Mouse (Mus musculus) left cerebral cortex, postnatal 36 days (tissue): ENCODE data around the gene Zbtb14. TPM values are rescaled to one million over a fixed set of nuclear protein-coding genes. Genes with fewer than 3 reads are reported as not detected.
A peak's percentile ranks its signal among the peaks of the same experiment; 100 is the strongest.

Experiments
- DNase-seq, 2 experiments: peaks; one replicate each; pipeline ENCODE4 v3.0.0; 2021 to 2022; ENCODE audit warnings: low spot score in 2 of 2, mixed read lengths in 1 of 2
- intact Hi-C: fragments of 180-260 bp; cut with DNase I; formaldehyde crosslinking; loops from one replicate; pipeline ENCODE4 v1.15.1; 2025
- total RNA-seq, 2 experiments: library from RNA; stranded (reverse); gene quantifications; 2 replicates each; pipeline ENCODE4 v1.2.3; 2021

Gene Zbtb14
- 10 to 100 TPM; 23.2 to 24.0 TPM for total RNA-seq

GRCm38 (mm10) chr17:69382511-69383100 lies at the start of gene Zbtb14:
Gene Zbtb14 (plus strand): TSS chr17:69383050.
- intact Hi-C loops = loop anchor here (1.0 kb wide), 1 partner anchor 35 kb away; no protein-coding TSS in a partner anchor
- peak; percentile 90 to 93 for DNase-seq

- DNase-seq = no peak
- intact Hi-C loops = loop anchor here (10.0 kb wide), 1 partner anchor 221 kb away; no protein-coding TSS in a partner anchor
Measured at GRCm38 (mm10) chr17:69346056-69346455, 36.8 kb upstream of the Zbtb14 start.

GRCm38 (mm10) chr17:69349014-69349531 lies 33.8 kb upstream of the Zbtb14 start:
- intact Hi-C loops = loop anchor here (10.0 kb wide), 1 partner anchor 224 kb away; no protein-coding TSS in a partner anchor
- DNase-seq = peak; percentile 15 to 17

GRCm38 (mm10) chr17:69365049-69365448 lies 17.8 kb upstream of the Zbtb14 start:
- intact Hi-C loops = no loop called here
- DNase-seq = no peak

GRCm38 (mm10) chr17:69380838-69381237 lies 2.0 kb upstream of the Zbtb14 start:
- intact Hi-C loops = no loop called here
- DNase-seq = no peak

- intact Hi-C loops = loop anchor here (1.0 kb wide), 1 partner anchor 34 kb away; no protein-coding TSS in a partner anchor
- peak; percentile 75 to 87 for DNase-seq
Measured at GRCm38 (mm10) chr17:69383201-69383940, 521 bp downstream of the Zbtb14 start.

GRCm38 (mm10) chr17:69383941-69384665 lies 1.3 kb downstream of the Zbtb14 start:
- DNase-seq = peak; percentile 81 to 85
- intact Hi-C loops = loop anchor here (1.0 kb wide), 1 partner anchor 33 kb away; no protein-coding TSS in a partner anchor

- intact Hi-C loops = no loop called here
- no peak for DNase-seq
Measured at GRCm38 (mm10) chr17:69396147-69397033, 13.5 kb downstream of the Zbtb14 start.

GRCm38 (mm10) chr17:69397163-69397562 lies 14.3 kb downstream of the Zbtb14 start:
- intact Hi-C loops = no loop called here
- DNase-seq = no peak

- DNase-seq = no peak
- intact Hi-C loops = no loop called here
Measured at GRCm38 (mm10) chr17:69398092-69398491, 15.2 kb downstream of the Zbtb14 start.

GRCm38 (mm10) chr17:69401146-69401545 lies 18.3 kb downstream of the Zbtb14 start:
- intact Hi-C loops = no loop called here
- DNase-seq = no peak

GRCm38 (mm10) chr17:69416163-69416562 lies 33.3 kb downstream of the Zbtb14 start:
- no peak for DNase-seq
- intact Hi-C loops = no loop called here

- DNase-seq = peak; percentile 97
- intact Hi-C loops = loop anchor here (1.0 kb wide), 2 partner anchors 29 to 34 kb away; partner anchors contain the start of gene Zbtb14
Measured at GRCm38 (mm10) chr17:69416920-69417661, 34.2 kb downstream of the Zbtb14 start.

GRCm38 (mm10) chr17:69417724-69418373 lies 35.0 kb downstream of the Zbtb14 start:
- intact Hi-C loops = loop anchor here (1.0 kb wide), 2 partner anchors 30 to 35 kb away; partner anchors contain the start of gene Zbtb14
- no peak for DNase-seq

- intact Hi-C loops = no loop called here
- no peak for DNase-seq
Measured at GRCm38 (mm10) chr17:69421592-69421991, 38.7 kb downstream of the Zbtb14 start.

GRCm38 (mm10) chr17:69437836-69438235 lies 55.0 kb downstream of the Zbtb14 start:
- intact Hi-C loops = no loop called here
- no peak for DNase-seq

- no peak for DNase-seq
- intact Hi-C loops = no loop called here
Measured at GRCm38 (mm10) chr17:69438486-69438885, 55.6 kb downstream of the Zbtb14 start.
